Mouse (Mus musculus): Measurements from ENCODE around the gene Zfp64.

Zfp64 gene

GRCm38 (mm10) chr2:168848553-168848952 lies 106.8 kb downstream of the Zfp64 start:
- DNase-seq (ENCODE audit: inconsistent ontology term): no peak

GRCm38 (mm10) chr2:168846180-168846720 lies 109.1 kb downstream of the Zfp64 start:
- DNase-seq (ENCODE audit: inconsistent ontology term): no peak
